Mouse (Mus musculus) common myeloid progenitor, adult 5-6 weeks (primary cell): Measurements from ENCODE around the gene Irak2. TPM values are rescaled to one million over a fixed set of nuclear protein-coding genes. Genes with fewer than 3 reads are reported as not detected.

Experiments used
- ATAC-seq: replicated peaks from 2 replicates; pipeline ENCODE4 v1.8.0; 2016; ENCODE audit warnings: low read depth, mild to moderate bottlenecking, moderate TSS enrichment, inconsistent platforms; ENCODE audit not compliant: poor library complexity, severe bottlenecking
- total RNA-seq: library from RNA; stranded (forward); fragments of 200-1000, 187-1606 nt; gene quantifications from 2 replicates; pipeline ENCODE4 v1.2.3, GENCODE M21; 2017

Irak2 gene
- total RNA-seq, 1 experiment from 2014 or later: 10.8 TPM

DNA sequence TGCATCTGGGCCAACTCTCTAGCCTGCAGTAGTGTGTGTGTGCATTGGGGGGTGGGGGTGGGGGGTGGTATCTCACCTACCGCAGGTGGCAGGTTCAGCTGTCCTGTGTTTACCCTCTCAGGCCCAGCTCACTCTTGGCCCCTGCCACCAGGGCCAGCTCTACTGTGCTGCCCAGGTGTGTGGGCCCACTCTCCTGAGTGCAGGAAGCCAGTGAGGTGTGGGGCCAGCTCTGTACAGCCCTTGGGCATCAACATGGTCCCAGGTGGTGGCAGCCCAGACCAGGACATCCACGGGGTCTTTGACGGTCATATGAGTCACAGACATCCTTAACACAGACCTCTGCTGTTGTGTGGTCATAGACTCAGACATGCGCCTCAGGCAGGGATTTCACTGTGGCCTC lies 5.4 kb upstream of the Irak2 start:
- ATAC-seq: no peak

DNA sequence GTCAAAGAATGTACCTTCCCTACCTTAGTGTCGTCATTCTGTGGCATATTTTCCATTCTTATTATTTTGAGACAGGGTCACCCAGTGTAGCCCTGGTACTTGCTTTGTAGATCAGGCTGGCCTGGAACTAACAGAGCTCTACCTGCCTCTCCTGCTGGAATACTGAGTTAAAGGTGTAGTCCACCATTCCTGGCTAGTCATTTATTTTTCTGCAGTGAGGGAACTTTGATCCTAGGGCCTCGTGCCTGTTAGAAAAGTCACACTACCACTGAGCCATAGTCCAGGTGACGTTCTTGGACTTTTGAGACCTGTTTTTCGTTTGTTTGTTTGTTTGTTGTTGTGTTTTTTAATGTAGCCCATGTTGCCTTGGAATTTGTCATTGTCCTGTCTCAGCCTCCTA lies 934 bp downstream of the Irak2 start:
- no peak for ATAC-seq

DNA sequence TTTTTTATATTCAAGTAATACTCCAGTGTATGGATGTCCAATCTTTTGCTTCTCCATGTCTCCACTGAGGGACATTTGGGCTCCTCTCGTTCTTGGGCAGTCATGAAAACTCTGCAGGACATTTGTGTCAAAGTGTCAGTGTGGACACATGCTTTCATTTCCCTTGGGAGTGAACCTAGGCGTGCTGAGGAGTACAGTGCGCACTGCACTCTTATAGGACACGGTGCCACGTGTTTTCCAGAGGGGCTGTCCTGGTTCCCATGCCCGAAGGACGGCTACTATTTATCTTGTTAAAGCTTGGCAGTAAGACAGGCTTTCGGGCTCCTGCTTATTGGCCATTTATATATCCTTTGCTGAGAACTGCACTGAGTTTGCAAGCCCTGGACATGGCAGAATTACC lies 4.3 kb downstream of the Irak2 start:
- no peak for ATAC-seq

DNA sequence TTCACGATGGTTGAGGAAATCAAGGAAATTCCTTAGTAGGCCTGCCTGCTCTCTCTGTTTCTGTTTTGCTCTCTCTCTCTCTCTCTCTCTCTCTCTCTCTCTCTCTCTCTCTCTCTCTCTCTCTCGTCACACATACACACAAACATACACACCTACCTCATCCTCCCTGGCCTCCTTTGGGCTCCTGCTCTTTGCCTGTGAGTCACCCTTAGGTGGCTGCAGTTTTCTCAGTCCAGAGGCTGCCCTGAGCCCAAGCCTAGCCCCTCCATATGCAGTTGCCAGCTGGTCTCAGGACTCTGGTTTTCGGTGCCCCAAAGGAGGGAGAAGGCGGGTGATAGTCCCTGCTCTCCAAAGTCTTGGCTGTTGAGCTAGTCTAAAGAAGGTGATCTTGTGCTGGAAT lies 4.8 kb downstream of the Irak2 start:
- ATAC-seq: no peak

DNA sequence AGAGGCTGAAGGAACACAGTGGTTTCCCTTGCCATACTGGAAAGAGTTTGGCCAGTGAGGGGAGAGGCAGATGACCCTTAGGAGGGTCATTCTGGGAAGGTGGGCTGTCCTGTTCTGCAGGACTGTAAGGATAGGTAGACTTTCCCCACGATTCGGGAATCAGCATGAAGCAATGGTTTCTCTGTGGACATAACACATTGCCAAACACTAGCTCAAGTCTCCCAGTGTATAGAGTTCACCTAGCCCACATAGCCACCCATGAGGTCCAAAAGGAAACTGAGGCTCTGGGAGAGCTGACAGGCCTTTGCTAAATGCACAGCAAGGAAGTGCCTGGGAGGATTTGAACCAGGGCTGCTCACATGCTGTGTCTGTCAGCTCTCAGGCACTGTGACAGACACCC lies 5.7 kb downstream of the Irak2 start:
- no peak for ATAC-seq

DNA sequence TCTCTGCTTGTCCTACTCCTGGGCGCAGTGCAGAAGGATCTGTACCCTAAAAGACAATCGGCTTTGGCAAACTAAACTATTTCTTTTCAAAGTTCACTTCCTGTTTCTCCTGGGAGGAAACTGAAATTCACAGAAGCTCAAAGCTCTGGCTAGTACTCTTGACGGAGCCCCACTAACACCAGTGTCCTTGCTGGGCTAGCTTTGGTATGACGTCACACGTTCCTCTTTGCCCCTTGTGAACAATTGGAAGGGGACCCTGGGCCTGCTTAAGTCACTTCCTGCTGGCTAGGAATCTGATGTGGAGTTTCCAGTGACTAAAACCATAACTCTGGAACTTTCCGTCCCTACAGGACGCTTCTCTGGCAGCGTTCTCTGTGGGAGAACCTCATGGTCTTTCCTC lies 6.5 kb downstream of the Irak2 start:
- ATAC-seq: peak; percentile 79

DNA sequence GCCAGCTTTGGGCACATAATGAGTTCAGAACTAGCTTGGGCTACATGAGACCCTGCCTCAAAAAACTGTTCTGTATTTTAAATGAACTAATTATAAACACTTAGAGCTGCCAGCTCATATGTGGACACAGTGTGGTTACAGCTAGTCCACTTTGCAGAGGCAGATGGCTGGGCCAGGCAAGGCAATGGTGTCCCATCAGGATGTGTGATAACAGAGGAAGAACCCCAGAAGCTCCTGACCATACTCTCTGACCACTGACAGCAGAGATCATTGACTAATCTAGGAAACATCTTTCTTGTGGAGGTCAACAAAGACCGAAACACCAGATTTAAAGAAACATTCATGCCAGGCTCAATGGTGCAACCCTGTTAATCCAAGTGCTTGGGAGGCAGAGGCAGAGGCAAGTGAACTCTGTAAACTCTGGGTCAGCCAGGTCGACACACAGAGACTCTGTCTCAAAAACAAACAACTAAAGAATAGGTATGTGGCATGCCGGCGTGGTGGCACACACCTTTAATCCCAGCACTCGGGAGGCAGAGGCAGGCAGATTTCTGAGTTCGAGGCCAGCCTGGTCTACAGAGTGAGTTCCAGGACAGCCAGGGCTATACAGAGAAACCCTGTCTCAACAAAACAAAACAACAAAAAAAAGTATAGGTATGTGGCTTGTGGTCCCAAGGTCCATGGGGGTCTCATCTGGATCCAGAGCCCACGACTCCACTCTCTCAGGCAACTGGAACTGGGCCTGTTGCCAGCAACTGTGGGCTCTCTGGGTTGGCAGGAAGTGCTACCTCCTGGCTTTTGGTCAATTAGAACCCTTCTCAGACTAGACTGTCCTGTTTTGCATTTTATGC lies 11.3 kb downstream of the Irak2 start:
- ATAC-seq: peak; percentile 42

DNA sequence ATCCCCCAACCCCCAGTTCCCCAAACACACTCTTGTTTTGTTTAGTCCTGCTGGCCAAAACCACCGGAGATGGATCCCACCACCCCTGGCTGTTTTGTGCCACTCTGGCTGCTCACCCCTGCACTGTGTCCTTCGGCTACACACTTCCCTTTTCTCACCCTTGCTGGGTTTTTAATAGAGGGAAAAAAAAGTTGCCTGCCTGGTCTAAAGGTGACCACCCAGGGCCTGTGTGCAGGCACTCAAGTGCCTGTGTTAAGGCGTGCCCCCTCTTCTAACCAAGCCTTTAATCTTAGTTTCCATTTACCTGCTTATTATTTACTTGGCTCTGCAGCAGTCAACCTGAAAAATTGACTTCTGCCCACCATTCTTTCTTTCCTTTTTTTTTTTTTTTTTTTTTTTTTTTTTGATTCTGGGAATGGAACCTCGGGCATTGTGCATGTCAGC lies 12.0 kb downstream of the Irak2 start:
- ATAC-seq: peak; percentile 53

DNA sequence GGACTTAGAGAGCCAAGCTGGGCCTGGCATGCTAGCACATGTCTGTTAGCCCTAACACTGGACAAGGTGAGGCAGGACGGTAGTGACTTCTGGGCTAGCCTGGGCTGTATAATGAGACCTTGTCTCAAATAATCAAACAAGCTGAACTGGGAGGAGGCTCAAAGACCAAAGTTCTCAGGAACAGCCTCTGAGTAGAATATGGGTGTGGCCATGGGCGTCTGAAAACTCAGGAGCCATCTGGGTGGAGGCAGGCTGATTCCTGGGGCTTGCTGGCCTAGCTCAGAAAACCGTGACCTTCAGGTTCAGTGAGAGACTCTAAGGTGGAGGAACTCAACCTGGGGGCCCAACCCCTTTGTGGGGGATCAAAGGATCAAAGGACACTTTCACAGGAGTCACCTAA lies 13.4 kb downstream of the Irak2 start:
- ATAC-seq: no peak

DNA sequence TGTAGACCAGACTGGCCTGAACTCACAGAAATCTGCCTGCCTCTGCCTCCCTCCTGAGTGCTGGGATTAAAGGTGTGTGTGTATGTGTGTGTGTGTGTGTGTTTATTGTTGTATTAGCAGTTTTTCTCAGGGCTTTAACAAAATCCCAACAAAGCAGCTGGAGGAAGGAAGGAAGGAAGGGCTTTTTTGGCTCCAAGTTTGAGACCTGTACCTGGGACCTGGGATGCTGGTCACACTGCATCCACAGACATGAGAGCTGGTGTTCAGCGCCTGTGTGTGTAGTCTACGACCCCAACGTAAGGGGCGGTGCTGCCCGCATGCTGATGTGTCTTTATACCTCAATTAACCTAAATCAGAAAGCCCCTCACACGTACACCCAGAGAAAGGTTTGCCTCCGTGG lies 15.3 kb downstream of the Irak2 start:
- no peak for ATAC-seq

DNA sequence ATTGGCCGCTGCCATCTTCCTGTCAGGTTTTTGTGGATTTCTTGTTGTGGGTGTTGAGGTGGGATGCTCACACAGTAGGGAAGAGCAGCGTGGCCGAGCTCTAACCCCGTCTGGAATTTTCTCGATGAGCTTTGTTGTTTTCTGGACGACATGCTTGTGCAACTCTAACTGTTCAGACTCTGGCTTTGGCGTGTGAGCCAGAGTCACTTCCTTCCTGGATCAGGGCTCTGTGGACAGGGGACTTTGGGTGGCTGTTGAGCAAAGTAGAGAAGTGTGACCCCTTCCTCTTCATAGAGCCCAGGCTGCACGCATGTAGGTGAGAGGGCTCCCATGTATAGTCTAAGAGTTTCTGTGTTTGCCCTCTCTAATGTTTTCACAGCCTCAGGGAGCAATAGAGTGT lies 15.8 kb downstream of the Irak2 start:
- ATAC-seq: peak; percentile 50

DNA sequence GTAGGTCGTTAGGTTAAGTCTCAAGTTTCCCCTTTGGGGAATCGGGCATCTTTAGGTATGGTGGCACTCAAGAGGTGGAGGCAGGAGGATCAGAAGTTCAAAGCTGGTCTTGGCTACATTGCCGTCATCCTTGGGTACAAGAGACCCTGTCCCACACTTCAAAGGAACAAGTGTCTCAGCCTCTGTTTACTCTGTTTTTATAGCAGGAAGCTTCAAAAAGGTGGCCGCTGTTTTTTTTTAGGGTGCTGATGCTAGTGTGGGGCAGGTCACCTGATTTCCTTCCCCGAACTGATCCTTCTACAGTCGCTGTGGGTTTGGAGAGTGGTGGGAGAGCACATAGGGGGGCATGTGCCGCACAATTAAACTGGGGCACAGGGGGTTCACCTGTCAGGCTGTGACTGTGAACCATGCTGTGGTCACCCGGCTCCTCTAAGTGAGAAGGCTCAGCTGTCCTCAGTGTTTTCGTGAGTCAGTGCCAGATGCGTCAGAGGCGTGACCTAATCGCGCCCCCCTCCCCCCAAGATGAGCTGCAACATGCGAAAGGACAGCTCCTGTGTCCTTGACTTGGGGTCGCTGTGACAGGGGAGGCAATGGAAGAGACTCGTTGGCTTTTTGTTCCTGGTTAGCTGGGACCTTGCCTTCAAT lies 16.6 kb downstream of the Irak2 start:
- peak; percentile 28 for ATAC-seq

DNA sequence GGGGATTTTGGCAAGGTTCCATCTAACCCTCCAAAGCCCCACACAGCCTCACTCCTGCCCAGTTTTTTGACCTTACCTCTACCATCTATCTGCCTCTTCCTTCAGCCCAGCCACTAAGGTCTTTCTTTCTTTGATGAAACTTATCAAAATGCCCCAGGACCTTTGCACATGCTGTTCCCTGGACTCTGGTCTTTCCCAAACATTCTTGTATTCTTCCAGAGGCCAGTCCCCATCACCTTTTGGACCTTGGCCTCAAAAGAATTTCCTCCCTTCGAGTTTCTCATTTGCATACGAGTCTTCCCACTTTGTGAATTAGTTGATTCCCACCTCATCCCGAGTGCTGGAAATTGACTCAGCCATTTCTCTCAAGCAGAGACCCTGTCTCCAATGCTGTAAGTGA lies 17.2 kb downstream of the Irak2 start:
- no peak for ATAC-seq

DNA sequence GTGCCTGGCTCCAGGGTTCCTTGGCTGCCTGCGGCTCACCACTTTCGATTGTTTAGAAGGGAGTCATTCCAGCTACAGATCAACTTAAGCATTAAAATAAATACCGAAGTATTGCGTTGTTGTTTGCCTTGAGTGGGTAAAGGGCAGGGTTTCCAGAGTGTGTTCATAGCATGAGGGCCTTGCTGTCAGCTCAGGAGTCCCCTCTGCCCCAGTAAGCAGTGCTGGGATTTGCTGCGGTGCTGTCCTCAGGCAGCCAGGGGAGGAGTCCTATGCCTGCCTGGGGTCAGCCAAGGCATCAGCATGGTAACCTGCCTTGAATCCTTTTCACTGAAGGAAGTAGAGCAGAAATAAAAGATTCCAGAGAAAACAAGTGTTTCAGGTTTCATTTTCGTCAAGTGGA lies 18.6 kb downstream of the Irak2 start:
- ATAC-seq: no peak

DNA sequence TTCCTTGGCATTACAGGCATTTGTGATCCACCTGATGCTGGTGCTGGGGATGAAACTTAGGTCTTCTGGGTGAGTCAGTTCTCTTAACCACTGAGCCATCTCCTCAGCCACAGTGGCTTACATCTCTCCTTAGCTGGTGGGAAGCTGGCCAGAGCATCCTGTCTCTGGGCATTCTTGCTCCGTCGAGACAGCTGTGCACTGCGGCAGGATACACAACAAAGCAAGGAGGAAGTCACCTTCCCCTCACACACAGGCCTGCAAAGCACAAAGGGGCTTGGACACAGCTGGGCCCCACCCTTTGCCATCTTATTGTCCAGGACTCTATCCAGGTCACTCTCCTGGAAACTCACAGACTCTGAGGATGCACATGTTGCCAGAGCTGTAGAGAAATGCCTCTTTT lies 20.0 kb downstream of the Irak2 start:
- 0 out of 2 replicates have a peak, but pooled peaks have one; percentile 7 for ATAC-seq

DNA sequence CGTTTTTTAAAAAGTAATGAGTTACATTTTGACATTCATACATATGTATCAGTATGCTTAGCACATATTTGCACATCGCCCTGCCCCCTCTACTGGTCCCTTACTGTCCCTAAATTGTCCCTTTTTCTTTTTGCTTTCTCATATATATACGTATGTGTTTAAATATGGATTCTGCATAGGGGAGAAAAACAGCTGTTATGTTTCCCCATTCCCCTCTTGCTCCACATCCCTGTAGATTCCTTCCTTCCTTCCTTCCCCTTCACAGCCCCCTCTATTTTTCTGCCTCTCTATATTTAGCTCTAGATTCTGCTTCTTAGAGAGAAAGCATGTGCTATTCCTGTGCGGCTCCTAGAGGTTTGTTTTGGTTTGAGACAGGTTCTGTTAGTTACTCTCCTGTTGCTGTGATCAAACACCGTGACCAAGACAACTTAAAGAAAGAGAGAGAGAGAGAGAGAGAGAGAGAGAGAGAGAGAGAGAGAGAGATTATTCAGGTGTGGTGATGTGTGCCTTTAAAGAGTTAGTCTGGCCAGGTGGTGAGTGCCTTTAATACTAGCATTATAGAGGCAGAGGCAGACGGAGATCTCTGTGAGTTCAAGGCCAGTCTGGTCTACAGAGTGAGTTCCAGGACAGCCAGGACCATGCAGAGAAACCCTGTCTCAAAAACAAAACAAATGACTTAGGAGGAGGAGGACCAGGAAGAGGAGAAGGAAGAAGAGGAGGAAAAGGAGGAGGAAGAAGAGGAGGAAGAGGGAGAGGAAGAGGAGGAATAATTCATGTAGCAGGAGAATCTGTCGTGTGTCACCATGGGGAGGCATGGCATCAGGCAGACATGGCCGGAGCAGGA lies 21.6 kb downstream of the Irak2 start:
- no peak for ATAC-seq

DNA sequence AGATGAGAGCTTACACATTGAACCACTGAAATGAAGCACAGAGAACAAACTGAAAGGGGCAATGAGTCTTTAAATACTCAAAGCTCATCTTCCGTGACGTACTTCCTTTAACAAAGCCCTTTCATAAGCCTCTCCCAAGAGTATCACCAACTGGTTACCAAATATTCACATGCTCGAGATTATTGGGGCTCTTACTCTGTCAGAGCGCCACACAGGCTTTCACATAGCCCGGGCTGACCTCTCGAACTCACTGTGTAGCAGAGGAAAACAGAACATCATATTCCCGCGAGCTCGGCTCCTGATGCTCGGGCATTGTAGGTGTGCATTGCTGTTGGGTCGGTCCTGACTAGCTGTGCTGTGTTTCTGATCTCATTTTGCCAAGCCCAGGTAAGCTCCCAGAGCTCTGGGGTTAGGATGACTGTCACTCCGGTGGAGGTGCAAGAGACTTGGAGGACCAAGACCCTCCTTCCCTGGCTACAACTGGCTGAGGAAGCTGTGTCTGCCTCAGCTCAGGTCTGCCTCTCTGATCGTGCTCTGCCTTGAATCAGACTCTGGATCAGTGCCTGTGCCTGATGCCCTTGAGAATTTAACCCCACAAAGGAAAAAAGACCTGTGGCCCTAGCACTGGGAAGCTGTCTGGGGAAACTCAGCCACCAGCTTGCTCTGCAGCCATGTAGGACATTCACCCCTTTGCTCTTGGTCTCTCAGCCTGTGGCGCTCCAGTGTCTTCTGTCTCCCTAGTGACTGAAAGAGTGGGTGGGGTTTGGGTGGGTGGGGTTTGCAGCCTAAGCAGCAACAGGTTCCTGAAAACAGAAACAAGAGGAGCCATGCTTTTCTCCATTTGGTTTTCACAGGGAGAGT lies 22.5 kb downstream of the Irak2 start:
- ATAC-seq: peak; percentile 46

DNA sequence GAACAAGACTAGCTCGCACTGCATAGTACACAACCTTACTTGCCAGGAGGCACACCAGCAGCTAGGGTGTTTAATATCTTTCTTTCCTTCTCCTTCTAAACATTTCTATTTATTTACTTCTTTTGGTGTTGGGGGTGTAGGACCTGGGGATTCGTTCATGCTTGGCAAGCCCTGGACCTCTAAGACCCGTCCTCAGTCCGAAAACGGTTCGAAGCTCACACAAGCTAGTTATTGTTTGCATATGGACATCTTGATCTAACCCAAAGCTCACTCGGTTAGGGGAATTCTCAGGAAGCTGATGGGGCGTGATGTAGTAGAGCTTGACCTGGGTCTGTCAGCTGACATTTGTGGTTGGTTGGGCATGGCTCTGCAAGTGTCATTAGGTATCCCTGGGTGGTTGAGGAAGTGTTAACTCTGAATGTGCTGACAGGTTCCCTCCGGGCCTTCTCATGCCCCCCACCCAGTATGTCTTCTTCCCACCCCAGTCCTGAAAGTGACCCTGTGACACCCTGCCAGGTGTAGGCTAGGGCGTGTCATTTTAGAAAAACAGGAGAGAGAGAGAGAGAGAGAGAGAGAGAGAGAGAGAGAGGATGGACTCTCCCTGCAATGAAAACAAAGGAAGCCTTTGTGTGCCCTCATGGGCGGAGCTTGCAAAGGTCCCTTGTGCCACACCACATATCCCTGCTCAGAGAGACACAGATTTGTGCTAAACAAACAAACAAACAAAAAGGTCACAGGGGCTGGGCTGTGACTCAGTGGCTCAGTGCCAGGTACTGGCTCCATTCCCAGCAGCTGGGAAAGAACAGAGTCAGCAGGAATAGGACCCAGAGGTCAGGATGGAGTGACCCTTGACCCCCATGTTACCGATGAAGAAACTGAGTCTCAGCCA lies 23.3 kb downstream of the Irak2 start:
- peak; percentile 24; the same call in 1 of the 2 replicates for ATAC-seq
